Mouse (Mus musculus): ENCODE data around the gene 4921539E11Rik.

- TF ChIP-seq CTCF (IDR thresholded peaks at IDR 0.05; ENCODE audit: low read depth, low read length) (peak; percentile 51), POLR2A (IDR thresholded peaks at IDR 0.05; ENCODE audit: insufficient read depth, low read length) (no peak), EP300 (IDR thresholded peaks at IDR 0.05; ENCODE audit: insufficient read depth, low read depth, low read length) (no peak)
Measured at GRCm38 (mm10) chr4:103269336-103269735, 21.3 kb downstream of the 4921539E11Rik start.
